Mouse (Mus musculus) bone marrow macrophage, adult 2 months (primary cell): ENCODE measurements around the gene Mitd1. TPM values are rescaled to one million over a fixed set of nuclear protein-coding genes. Genes with fewer than 3 reads are reported as not detected.

ENCODE experiments used
- H3K27ac ChIP-seq: 2 replicates; pipeline ENCODE4 v1.5.1; 2012; ENCODE audit warnings: low read depth, low read length; ENCODE audit not compliant: insufficient read depth
- H3K4me1 ChIP-seq: 2 replicates; pipeline ENCODE4 v1.6.1; 2012; ENCODE audit warnings: low read length; ENCODE audit not compliant: control insufficient read depth, insufficient read depth
- H3K4me3 ChIP-seq: 2 replicates; pipeline ENCODE4 v1.5.1; 2012; ENCODE audit warnings: mild to moderate bottlenecking, low read length, moderate library complexity; ENCODE audit not compliant: insufficient read depth
- CTCF ChIP-seq: IDR thresholded peaks from 2 replicates; pipeline ENCODE4 v1.5.1; 2012; ENCODE audit warnings: low read depth, mild to moderate bottlenecking, low read length, moderate library complexity
- POLR2A ChIP-seq: IDR thresholded peaks from 2 replicates; pipeline ENCODE4 v1.6.1; 2012; ENCODE audit warnings: mild to moderate bottlenecking, low read depth, low read length, borderline replicate concordance
- polyA plus RNA-seq: library from polyadenylated mRNA; stranded (reverse); fragments of >200 nt; gene quantifications from 2 replicates; pipeline ENCODE4 v1.2.4, GENCODE M21; 2012; ENCODE audit not compliant: missing spikeins, insufficient read depth, insufficient read length

The Mitd1 gene
- 29.7 and 33.5 TPM in 2 replicates for polyA plus RNA-seq

- Histone ChIP-seq H3K4me3 (peak within 1 kb of the TSS; percentile 87), H3K27ac (peak within 1 kb of the TSS; percentile 68), H3K4me1 (peaks cover 24% of the 10 kb centered on the region)
- no peak for TF ChIP-seq POLR2A
- TF ChIP-seq CTCF, result no peak
Observed at GRCm38 (mm10) chr1:37890025-37890652, at the start of gene Mitd1, which contains the start of gene Mrpl30. Mitd1 (minus strand) TSS chr1:37890411. Mrpl30 (plus strand) TSS chr1:37890477.

GRCm38 (mm10) chr1:37931806-37932205 lies 41.6 kb upstream of the Mitd1 start:
- no peak for TF ChIP-seq POLR2A
- no peak for TF ChIP-seq CTCF
- Histone ChIP-seq H3K4me3 (no peak overlapping the region), H3K27ac (no peak overlapping the region), H3K4me1 (no peaks in the 10 kb centered on the region)

GRCm38 (mm10) chr1:37925971-37926370 lies 35.8 kb upstream of the Mitd1 start:
- TF ChIP-seq POLR2A, result no peak
- TF ChIP-seq CTCF, result no peak
- Histone ChIP-seq H3K27ac (no peak overlapping the region), H3K4me3 (no peak overlapping the region), H3K4me1 (no peaks in the 10 kb centered on the region)

GRCm38 (mm10) chr1:37922536-37922935 lies 32.3 kb upstream of the Mitd1 start:
- Histone ChIP-seq H3K4me1 (no peaks in the 10 kb centered on the region), H3K4me3 (no peak overlapping the region), H3K27ac (no peak overlapping the region)
- TF ChIP-seq POLR2A (no peak), CTCF (no peak)

GRCm38 (mm10) chr1:37918096-37918495 lies 27.9 kb upstream of the Mitd1 start:
- Histone ChIP-seq H3K4me3 (no peak overlapping the region), H3K27ac (no peak overlapping the region), H3K4me1 (no peaks in the 10 kb centered on the region)
- TF ChIP-seq POLR2A, result no peak

GRCm38 (mm10) chr1:37917666-37918065 lies 27.5 kb upstream of the Mitd1 start:
- no peak for TF ChIP-seq CTCF
- TF ChIP-seq POLR2A, result no peak
- Histone ChIP-seq H3K4me3 (no peak overlapping the region), H3K4me1 (no peaks in the 10 kb centered on the region), H3K27ac (no peak overlapping the region)

GRCm38 (mm10) chr1:37916393-37916792 lies 26.2 kb upstream of the Mitd1 start, which contains the start of gene Lyg2:
Lyg2 (minus strand) TSS chr1:37916493.
- H3K4me3 ChIP-seq, result no peak within 1 kb of the TSS
- TF ChIP-seq POLR2A (no peak), CTCF (no peak)
- H3K27ac ChIP-seq, result no peak within 1 kb of the TSS
- H3K4me1 ChIP-seq, result no peaks in the 10 kb centered on the region

GRCm38 (mm10) chr1:37912751-37913150 lies 22.5 kb upstream of the Mitd1 start:
- Histone ChIP-seq H3K4me3 (no peak overlapping the region), H3K4me1 (no peaks in the 10 kb centered on the region), H3K27ac (no peak overlapping the region)
- no peak for TF ChIP-seq POLR2A
- TF ChIP-seq CTCF, result no peak

GRCm38 (mm10) chr1:37903178-37903577 lies 13.0 kb upstream of the Mitd1 start:
- TF ChIP-seq POLR2A (no peak), CTCF (peak; percentile 32; the same call in 1 of the 2 replicates)
- no peak overlapping the region for H3K27ac ChIP-seq
- H3K4me3 ChIP-seq, result no peak overlapping the region
- peaks cover 21% of the 10 kb centered on the region for H3K4me1 ChIP-seq

- Histone ChIP-seq H3K4me1 (peaks cover 15% of the 10 kb centered on the region), H3K4me3 (no peak overlapping the region), H3K27ac (no peak overlapping the region)
- TF ChIP-seq CTCF (no peak), POLR2A (no peak)
Observed at GRCm38 (mm10) chr1:37900288-37900687, 10.1 kb upstream of the Mitd1 start.
